Mouse (Mus musculus) neural tube, embryonic 12.5 days (tissue): Measurements from ENCODE around the gene Chrm4. TPM values are rescaled to one million over a fixed set of nuclear protein-coding genes. Genes with fewer than 3 reads are reported as not detected.

Source experiments
- ATAC-seq: fragments of 200-750 bp; cut with Nextera tagmentation; 2 replicates; pipeline ENCODE4 v1.8.0; 2017; ENCODE audit warnings: low read depth, mild to moderate bottlenecking, moderate TSS enrichment, moderate library complexity; ENCODE audit not compliant: low FRiP score
- H3K27ac ChIP-seq: fragments of 300-500 bp; sonication (generic); 2 replicates; pipeline ENCODE4 v1.5.1; 2016
- H3K27me3 ChIP-seq: fragments of 300-500 bp; sonication (generic); replicated peaks from 2 replicates; pipeline ENCODE4 v1.6.1; 2016; ENCODE audit warnings: mild to moderate bottlenecking
- H3K36me3 ChIP-seq: fragments of 300-500 bp; sonication (generic); 2 replicates; pipeline ENCODE4 v1.6.1; 2016; ENCODE audit warnings: mild to moderate bottlenecking
- H3K4me1 ChIP-seq: fragments of 300-500 bp; sonication (generic); 2 replicates; pipeline ENCODE4 v1.6.1; 2016
- H3K4me2 ChIP-seq: fragments of 300-500 bp; sonication (generic); replicated peaks from 2 replicates; pipeline ENCODE4 v1.6.1; 2016; ENCODE audit warnings: mild to moderate bottlenecking
- H3K4me3 ChIP-seq: fragments of 300-500 bp; sonication (generic); 2 replicates; pipeline ENCODE4 v1.5.1; 2016
- H3K9ac ChIP-seq: fragments of 300-500 bp; sonication (generic); 2 replicates; pipeline ENCODE4 v1.6.1; 2016; ENCODE audit warnings: mild to moderate bottlenecking
- H3K9me3 ChIP-seq: fragments of 300-500 bp; sonication (generic); 2 replicates; pipeline ENCODE4 v1.6.1; 2016; ENCODE audit warnings: mild to moderate bottlenecking
- WGBS: fragments of 180-500 bp; shearing (Covaris S2); methylation state at CpG from one replicate; pipeline ENCODE4 v1.1.7; 2016; 5-methylcytosine and 5-hydroxymethylcytosine counted together
- polyA plus RNA-seq: library from polyadenylated mRNA; unstranded; fragments of >200 nt; fragmentation: Nextera tagmentation; extraction: Ambion mirVana; gene quantifications from 2 replicates; pipeline ENCODE4 v1.2.1, GENCODE M21; 2016

The Chrm4 gene
- polyA plus RNA-seq, 1 experiment from 2014 or later, result 0.96 TPM

DNA sequence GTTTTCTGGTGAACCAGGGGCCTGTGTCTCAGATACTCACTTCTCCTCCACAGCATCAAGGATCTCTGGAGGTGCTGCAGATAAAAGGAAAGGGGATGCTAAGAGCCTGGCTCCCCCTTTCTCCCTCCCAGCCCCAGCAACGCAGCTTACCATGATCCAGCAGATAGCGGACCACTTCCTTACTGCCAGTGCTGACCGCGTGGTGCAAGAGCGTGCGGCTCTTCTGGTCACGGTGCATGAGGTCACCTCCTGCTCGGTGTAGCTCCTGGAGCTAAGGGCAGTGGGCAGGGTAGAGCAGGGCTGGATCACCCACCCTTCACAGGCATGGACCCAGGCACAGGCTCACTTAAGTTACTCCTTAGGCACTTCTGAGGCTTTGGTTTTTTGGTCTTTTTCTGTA lies 7.0 kb downstream of the Chrm4 start:
- H3K36me3 ChIP-seq, result peaks cover 45% of the 10 kb centered on the region
- H3K9me3 ChIP-seq, result no peaks in the 10 kb centered on the region
- no peak overlapping the region for H3K9ac ChIP-seq
- H3K4me1 ChIP-seq, result peaks cover 45% of the 10 kb centered on the region
- H3K4me3 ChIP-seq, result no peak overlapping the region
- no peak for ATAC-seq
- no peak overlapping the region for H3K27ac ChIP-seq
- no peak overlapping the region for H3K4me2 ChIP-seq
- no peaks in the 10 kb centered on the region for H3K27me3 ChIP-seq
- WGBS, result 57% methylated on average over 8 of the region's 8 CpGs

DNA sequence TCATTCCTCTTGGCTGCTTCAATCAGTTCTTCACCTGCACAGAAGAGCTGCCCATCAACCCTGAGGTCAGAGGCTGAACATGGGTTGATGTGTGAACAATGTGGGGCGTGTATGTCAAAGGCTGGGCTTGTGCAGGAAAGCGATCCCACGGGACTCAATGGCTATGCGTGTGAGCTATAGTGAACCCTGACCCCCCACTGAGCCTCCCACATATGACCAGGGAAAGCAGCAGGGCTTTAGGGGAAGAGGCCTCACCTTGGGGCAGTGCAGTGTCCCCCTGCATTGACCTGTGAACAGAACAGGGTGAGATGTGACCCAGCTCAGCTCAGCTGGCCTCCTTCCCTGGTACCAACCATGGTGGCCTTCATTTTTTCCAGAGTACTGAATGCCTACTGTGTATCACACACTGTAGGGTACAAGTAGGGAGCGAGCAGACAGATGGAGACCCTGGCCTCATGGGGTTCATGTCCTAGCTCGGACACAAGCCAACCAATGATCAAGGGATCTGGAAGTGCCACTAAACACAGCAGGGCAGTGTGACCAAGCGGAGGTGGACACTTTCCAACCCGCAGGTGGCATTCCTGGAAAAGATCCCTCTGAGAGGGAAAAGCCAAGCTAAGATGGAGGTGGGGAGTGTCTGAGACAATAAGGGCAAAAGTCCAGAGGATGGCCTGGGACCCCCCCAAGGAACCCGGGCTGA lies 7.9 kb downstream of the Chrm4 start:
- H3K27me3 ChIP-seq, result no peaks in the 10 kb centered on the region
- peaks cover 54% of the 10 kb centered on the region for H3K36me3 ChIP-seq
- peaks cover 37% of the 10 kb centered on the region for H3K4me1 ChIP-seq
- no peak overlapping the region for H3K9ac ChIP-seq
- no peak overlapping the region for H3K4me3 ChIP-seq
- no peak for ATAC-seq
- 93% methylated on average over 9 of the region's 9 CpGs for WGBS
- H3K27ac ChIP-seq, result no peak overlapping the region
- no peak overlapping the region for H3K4me2 ChIP-seq
- H3K9me3 ChIP-seq, result no peaks in the 10 kb centered on the region

- WGBS, result 91% methylated on average over 7 of the region's 7 CpGs
- no peak overlapping the region for H3K9ac ChIP-seq
- H3K27me3 ChIP-seq, result no peaks in the 10 kb centered on the region
- H3K9me3 ChIP-seq, result no peaks in the 10 kb centered on the region
- H3K4me3 ChIP-seq, result no peak overlapping the region
- ATAC-seq, result no peak
- no peak overlapping the region for H3K27ac ChIP-seq
- peaks cover 30% of the 10 kb centered on the region for H3K4me1 ChIP-seq
- H3K4me2 ChIP-seq, result no peak overlapping the region
- peaks cover 60% of the 10 kb centered on the region for H3K36me3 ChIP-seq
These were observed 9.1 kb downstream of the Chrm4 start for GRCm38 (mm10) chr2:91936154-91936553.

- peaks cover 68% of the 10 kb centered on the region for H3K36me3 ChIP-seq
- no peak for ATAC-seq
- no peak overlapping the region for H3K4me2 ChIP-seq
- H3K27me3 ChIP-seq, result no peaks in the 10 kb centered on the region
- H3K27ac ChIP-seq, result no peak overlapping the region
- 85% methylated on average over 15 of the region's 15 CpGs for WGBS
- no peak overlapping the region for H3K4me3 ChIP-seq
- peaks cover under 1% of the 10 kb centered on the region; the same call in 1 of the 2 replicates for H3K4me1 ChIP-seq
- H3K9me3 ChIP-seq, result no peaks in the 10 kb centered on the region
- H3K9ac ChIP-seq, result no peak overlapping the region
These were observed 12.4 kb downstream of the Chrm4 start for GRCm38 (mm10) chr2:91939303-91939935.

GRCm38 (mm10) chr2:91942356-91942755 lies 15.3 kb downstream of the Chrm4 start:
- ATAC-seq, result no peak
- H3K9ac ChIP-seq, result no peak overlapping the region
- 76% methylated on average over 6 of the region's 6 CpGs for WGBS
- H3K27me3 ChIP-seq, result no peaks in the 10 kb centered on the region
- no peak overlapping the region for H3K27ac ChIP-seq
- H3K4me1 ChIP-seq, result peaks cover 24% of the 10 kb centered on the region
- no peaks in the 10 kb centered on the region for H3K9me3 ChIP-seq
- H3K4me2 ChIP-seq, result no peak overlapping the region
- peaks cover 41% of the 10 kb centered on the region for H3K36me3 ChIP-seq
- H3K4me3 ChIP-seq, result no peak overlapping the region

DNA sequence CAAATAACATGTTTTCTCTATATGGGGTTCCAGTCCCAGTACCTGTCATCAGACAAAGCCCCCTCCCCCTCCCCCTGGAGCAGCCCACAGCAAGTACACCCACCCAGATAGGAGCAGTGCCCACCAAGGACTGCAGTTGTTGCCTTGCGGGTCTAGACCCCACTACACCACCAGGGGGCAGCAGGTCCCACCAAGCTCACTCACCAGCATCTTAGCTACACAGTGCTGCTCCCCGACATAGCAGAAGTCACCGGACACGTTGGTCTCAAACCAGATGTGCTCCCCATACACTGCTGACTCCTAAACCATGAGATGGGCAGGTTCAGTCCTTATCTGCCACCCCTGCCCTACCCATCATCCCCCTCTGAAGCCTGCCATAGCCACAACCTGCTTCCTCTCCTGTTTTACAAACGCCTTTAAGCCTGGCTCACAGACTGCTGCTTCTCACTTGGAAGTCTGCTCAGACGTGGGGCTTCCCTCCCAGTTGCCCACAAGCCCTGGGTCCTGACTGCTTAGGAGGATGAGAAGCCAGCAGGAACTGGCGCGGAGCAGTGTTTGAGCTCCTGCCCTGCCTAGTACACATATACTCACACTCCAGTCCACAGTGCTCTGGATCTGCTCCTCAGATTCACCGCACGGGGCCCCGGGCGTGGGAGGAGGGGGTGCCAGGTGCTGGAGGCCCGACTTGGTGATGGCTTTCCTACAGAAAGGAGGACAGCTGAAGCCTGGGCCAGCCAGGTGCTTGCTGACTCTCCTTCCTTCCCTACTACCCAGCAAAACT lies 17.3 kb downstream of the Chrm4 start:
- 48% methylated on average over 13 of the region's 13 CpGs for WGBS
- H3K4me1 ChIP-seq, result peaks cover 44% of the 10 kb centered on the region
- peak; percentile 77 for ATAC-seq

GRCm38 (mm10) chr2:91945483-91945882 lies 18.4 kb downstream of the Chrm4 start, which contains the start of gene Gm9821:
Gene Gm9821, plus strand, starts transcription at chr2:91945703.
- H3K9me3 ChIP-seq, result no peaks in the 10 kb centered on the region
- no peak for ATAC-seq
- H3K36me3 ChIP-seq, result peaks cover 13% of the 10 kb centered on the region; the same call in 1 of the 2 replicates
- WGBS, result 89% methylated on average over 18 of the region's 18 CpGs
- H3K4me3 ChIP-seq, result no peak within 1 kb of the TSS
- peaks cover 55% of the 10 kb centered on the region for H3K4me1 ChIP-seq
- no peak within 1 kb of the TSS for H3K4me2 ChIP-seq
- H3K9ac ChIP-seq, result 0 out of 2 replicates have a peak within 1 kb of the TSS, but pooled peaks have one; percentile 1
- no peak within 1 kb of the TSS for H3K27ac ChIP-seq
- no peaks in the 10 kb centered on the region for H3K27me3 ChIP-seq

More for the DNA sequence above, 17.3 kb downstream of the Chrm4 start:
- Histone ChIP-seq H3K27ac (no peak overlapping the region), H3K9me3 (no peaks in the 10 kb centered on the region), H3K36me3 (peaks cover 21% of the 10 kb centered on the region), H3K4me2 (no peak overlapping the region), H3K4me3 (no peak overlapping the region), H3K27me3 (no peaks in the 10 kb centered on the region), H3K9ac (no peak overlapping the region)

GRCm38 (mm10) chr2:91946836-91947235 lies 19.8 kb downstream of the Chrm4 start:
- Histone ChIP-seq H3K9ac (0 out of 2 replicates have a peak overlapping the region, but pooled peaks have one; percentile 21), H3K36me3 (peaks cover 5% of the 10 kb centered on the region; the same call in 1 of the 2 replicates), H3K4me3 (no peak overlapping the region), H3K9me3 (no peaks in the 10 kb centered on the region), H3K27me3 (no peaks in the 10 kb centered on the region), H3K27ac (0 out of 2 replicates have a peak overlapping the region, but pooled peaks have one; percentile 8), H3K4me1 (peaks cover 59% of the 10 kb centered on the region), H3K4me2 (0 out of 2 replicates have a peak overlapping the region, but pooled peaks have one; percentile 3)
- WGBS, result 67% methylated on average over 6 of the region's 6 CpGs
- no peak for ATAC-seq

GRCm38 (mm10) chr2:91947397-91948150 lies 20.5 kb downstream of the Chrm4 start:
- Histone ChIP-seq H3K4me2 (peak overlapping the region; percentile 7; the same call in 1 of the 2 replicates), H3K4me3 (no peak overlapping the region), H3K9ac (peak overlapping the region; percentile 3; the same call in 1 of the 2 replicates), H3K4me1 (peaks cover 59% of the 10 kb centered on the region), H3K9me3 (no peaks in the 10 kb centered on the region), H3K27ac (0 out of 2 replicates have a peak overlapping the region, but pooled peaks have one; percentile 8), H3K36me3 (no peaks in the 10 kb centered on the region), H3K27me3 (no peaks in the 10 kb centered on the region)
- no peak for ATAC-seq
- WGBS, result 53% methylated on average over 11 of the region's 11 CpGs

DNA sequence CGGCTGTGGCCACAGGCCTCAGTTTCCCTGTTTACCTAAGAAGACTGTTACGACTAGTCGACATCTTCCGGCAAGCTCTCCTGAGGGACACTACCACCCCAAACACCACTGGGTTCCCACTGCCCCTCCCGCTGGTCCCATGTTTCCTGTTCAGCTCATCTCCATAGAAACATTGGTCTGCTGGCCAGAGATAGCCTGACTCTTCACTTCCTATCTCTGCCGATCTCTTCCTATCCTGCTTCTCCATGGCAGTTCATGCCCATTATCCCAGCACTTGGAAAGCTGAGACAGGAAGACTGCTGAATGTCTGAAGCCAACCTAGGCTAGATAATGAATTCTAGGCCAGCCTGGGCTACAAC lies 21.1 kb downstream of the Chrm4 start:
- Histone ChIP-seq H3K36me3 (no peaks in the 10 kb centered on the region), H3K27me3 (no peaks in the 10 kb centered on the region), H3K4me1 (peaks cover 59% of the 10 kb centered on the region), H3K4me3 (no peak overlapping the region), H3K9me3 (no peaks in the 10 kb centered on the region), H3K4me2 (peak overlapping the region; percentile 7; the same call in 1 of the 2 replicates), H3K27ac (no peak overlapping the region), H3K9ac (peak overlapping the region; percentile 3; the same call in 1 of the 2 replicates)
- WGBS, result 82% methylated on average over 6 of the region's 6 CpGs
- ATAC-seq, result no peak

DNA sequence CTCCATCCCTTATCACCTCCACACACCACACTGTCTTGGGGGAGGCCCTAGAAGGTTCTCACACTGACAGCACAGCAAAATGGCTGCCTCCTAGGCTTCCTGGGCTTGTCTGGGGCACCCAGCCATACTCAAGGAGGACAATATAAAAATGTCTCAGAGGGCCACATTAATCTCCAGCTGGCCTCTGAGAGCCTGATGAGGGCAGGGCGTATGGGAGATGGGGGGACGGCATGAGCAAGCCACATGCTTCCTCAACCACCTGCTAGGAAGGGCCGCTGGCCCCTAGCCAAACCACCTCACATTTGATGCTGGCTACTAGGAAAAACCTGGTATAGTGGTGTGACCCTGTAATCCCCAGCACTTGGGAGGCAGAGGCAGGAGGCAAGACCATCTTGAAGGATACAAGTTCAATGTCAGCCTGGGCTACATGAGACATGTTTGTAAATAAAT lies 21.8 kb downstream of the Chrm4 start:
- Histone ChIP-seq H3K27ac (no peak overlapping the region), H3K4me3 (no peak overlapping the region), H3K36me3 (no peaks in the 10 kb centered on the region), H3K9me3 (no peaks in the 10 kb centered on the region), H3K9ac (no peak overlapping the region), H3K27me3 (no peaks in the 10 kb centered on the region), H3K4me1 (peaks cover 60% of the 10 kb centered on the region), H3K4me2 (peak overlapping the region; percentile 45; the same call in 1 of the 2 replicates)
- ATAC-seq, result no peak
- 78% methylated on average over 3 of the region's 3 CpGs for WGBS
